Mouse (Mus musculus) left cerebral cortex, postnatal 4 days (tissue): Measurements from ENCODE around the gene Tmem135. TPM values are rescaled to one million over a fixed set of nuclear protein-coding genes. Genes with fewer than 3 reads are reported as not detected.

Experiments
- DNase-seq: peaks from one replicate; pipeline ENCODE4 v3.0.0-alpha.2; 2022
- intact Hi-C: fragments of 180-260 bp; cut with DNase I; formaldehyde crosslinking; loops from one replicate; pipeline ENCODE4 v1.15.1; 2025
- total RNA-seq, 2 experiments: library from RNA; stranded (reverse); gene quantifications; 2 replicates each; pipeline ENCODE4 v1.2.3; 2021

The Tmem135 gene
- total RNA-seq: 10 to 100 TPM; 49.4 to 54.6 TPM

- intact Hi-C loops: no loop called here
- DNase-seq: peak; percentile 95
Observed at GRCm38 (mm10) chr7:89404081-89404733, at the start of gene Tmem135, which contains the start of gene Fzd4. Gene Tmem135 (minus strand): TSS chr7:89404222. Gene Fzd4 (plus strand): TSS chr7:89404355.

- intact Hi-C loops: no loop called here
- no peak for DNase-seq
Observed at GRCm38 (mm10) chr7:89450312-89450711, 46.3 kb upstream of the Tmem135 start.

GRCm38 (mm10) chr7:89445137-89445536 lies 41.1 kb upstream of the Tmem135 start:
- DNase-seq: no peak

GRCm38 (mm10) chr7:89442242-89442641 lies 38.2 kb upstream of the Tmem135 start:
- no peak for DNase-seq
- intact Hi-C loops: no loop called here

More at GRCm38 (mm10) chr7:89445137-89445536, 41.1 kb upstream of the Tmem135 start:
- intact Hi-C loops: no loop called here

GRCm38 (mm10) chr7:89441291-89441690 lies 37.3 kb upstream of the Tmem135 start:
- intact Hi-C loops: no loop called here
- DNase-seq: no peak

GRCm38 (mm10) chr7:89437589-89437988 lies 33.6 kb upstream of the Tmem135 start:
- DNase-seq: peak; percentile 29
- intact Hi-C loops: no loop called here

GRCm38 (mm10) chr7:89436404-89436803 lies 32.4 kb upstream of the Tmem135 start:
- DNase-seq: no peak
- intact Hi-C loops: no loop called here

GRCm38 (mm10) chr7:89433893-89434616 lies 30.0 kb upstream of the Tmem135 start:
- no peak for DNase-seq
- intact Hi-C loops: no loop called here

- DNase-seq: no peak
- intact Hi-C loops: no loop called here
Observed at GRCm38 (mm10) chr7:89433193-89433892, 29.3 kb upstream of the Tmem135 start.

GRCm38 (mm10) chr7:89431185-89431584 lies 27.2 kb upstream of the Tmem135 start:
- intact Hi-C loops: no loop called here
- DNase-seq: no peak

- no peak for DNase-seq
- intact Hi-C loops: no loop called here
Observed at GRCm38 (mm10) chr7:89429326-89429725, 25.3 kb upstream of the Tmem135 start.

GRCm38 (mm10) chr7:89428804-89429203 lies 24.8 kb upstream of the Tmem135 start:
- no peak for DNase-seq
- intact Hi-C loops: no loop called here

GRCm38 (mm10) chr7:89427101-89427500 lies 23.1 kb upstream of the Tmem135 start:
- intact Hi-C loops: no loop called here
- no peak for DNase-seq

- intact Hi-C loops: no loop called here
Observed at GRCm38 (mm10) chr7:89425803-89426725, 22.0 kb upstream of the Tmem135 start.

GRCm38 (mm10) chr7:89424659-89425058 lies 20.6 kb upstream of the Tmem135 start:
- DNase-seq: no peak
- intact Hi-C loops: no loop called here

More at GRCm38 (mm10) chr7:89425803-89426725, 22.0 kb upstream of the Tmem135 start:
- no peak for DNase-seq

GRCm38 (mm10) chr7:89423688-89424255 lies 19.8 kb upstream of the Tmem135 start:
- intact Hi-C loops: no loop called here
- no peak for DNase-seq

GRCm38 (mm10) chr7:89423194-89423593 lies 19.2 kb upstream of the Tmem135 start:
- no peak for DNase-seq
- intact Hi-C loops: no loop called here

- no peak for DNase-seq
- intact Hi-C loops: no loop called here
Observed at GRCm38 (mm10) chr7:89422650-89423049, 18.6 kb upstream of the Tmem135 start.

- intact Hi-C loops: no loop called here
- DNase-seq: no peak
Observed at GRCm38 (mm10) chr7:89421294-89421693, 17.3 kb upstream of the Tmem135 start.
